Mouse (Mus musculus) forebrain, postnatal 0 days (tissue): ENCODE measurements at regions not wholly inside any gene's neighbourhood (a gene's known extent, or its start where the extent isn't known, plus 50 kb on each side); places are given as distances from the start of the nearest gene placed in this dataset.
"Not testable (repeated sequence)": the region's sequence is repeated elsewhere in the genome, so short reads cannot be mapped to it uniquely, and the experiment has no call there.

Source experiments
- ATAC-seq: fragments of 200-750 bp; cut with Nextera tagmentation; 2 replicates; pipeline ENCODE4 v1.8.0; 2017; ENCODE audit warnings: mild to moderate bottlenecking, moderate library complexity
- DNase-seq: peaks from one replicate; pipeline ENCODE4 v3.0.0-alpha.2; 2015
- H3K27ac ChIP-seq: fragments of 300-500 bp; sonication (generic); 2 replicates; pipeline ENCODE4 v1.5.1; 2014; ENCODE audit warnings: low read depth, mild to moderate bottlenecking, antibody characterized with exemption, low read length, moderate library complexity, mixed read lengths
- H3K27me3 ChIP-seq: fragments of 300-500 bp; sonication (generic); 2 replicates; pipeline ENCODE4 v1.6.1; 2014; ENCODE audit warnings: mild to moderate bottlenecking, low read length, mixed read lengths; ENCODE audit not compliant: insufficient read depth
- H3K36me3 ChIP-seq: fragments of 300-500 bp; sonication (generic); 2 replicates; pipeline ENCODE4 v1.6.1; 2014; ENCODE audit warnings: mild to moderate bottlenecking, moderate library complexity; ENCODE audit not compliant: insufficient read depth
- H3K4me1 ChIP-seq: fragments of 300-500 bp; sonication (generic); 2 replicates; pipeline ENCODE4 v1.6.1; 2014; ENCODE audit warnings: antibody characterized with exemption; ENCODE audit not compliant: insufficient read depth
- H3K4me2 ChIP-seq: fragments of 300-500 bp; sonication (generic); 2 replicates; pipeline ENCODE4 v1.6.1; 2014; ENCODE audit warnings: low read depth, mild to moderate bottlenecking, moderate library complexity
- H3K4me3 ChIP-seq: fragments of 300-500 bp; sonication (generic); 2 replicates; pipeline ENCODE4 v1.5.1; 2014; ENCODE audit warnings: low read depth, low read length, mixed read lengths
- H3K9ac ChIP-seq: fragments of 300-500 bp; sonication (generic); 2 replicates; pipeline ENCODE4 v1.6.1; 2014; ENCODE audit warnings: mild to moderate bottlenecking
- H3K9me3 ChIP-seq: fragments of 300-500 bp; sonication (generic); 2 replicates; pipeline ENCODE4 v1.6.1; 2016; ENCODE audit warnings: low read length
- CTCF ChIP-seq: sonication (generic); IDR thresholded peaks from 2 replicates; pipeline ENCODE4 v1.5.1; 2016; ENCODE audit warnings: antibody characterized with exemption, control low read depth, low read depth
- WGBS: fragments of 180-500 bp; shearing (Covaris S2); extraction: QIAGEN DNeasy Blood & Tissue Kit; methylation state at CpG from one replicate; pipeline ENCODE4 v1.1.7; 2014; 5-methylcytosine and 5-hydroxymethylcytosine counted together

DNA sequence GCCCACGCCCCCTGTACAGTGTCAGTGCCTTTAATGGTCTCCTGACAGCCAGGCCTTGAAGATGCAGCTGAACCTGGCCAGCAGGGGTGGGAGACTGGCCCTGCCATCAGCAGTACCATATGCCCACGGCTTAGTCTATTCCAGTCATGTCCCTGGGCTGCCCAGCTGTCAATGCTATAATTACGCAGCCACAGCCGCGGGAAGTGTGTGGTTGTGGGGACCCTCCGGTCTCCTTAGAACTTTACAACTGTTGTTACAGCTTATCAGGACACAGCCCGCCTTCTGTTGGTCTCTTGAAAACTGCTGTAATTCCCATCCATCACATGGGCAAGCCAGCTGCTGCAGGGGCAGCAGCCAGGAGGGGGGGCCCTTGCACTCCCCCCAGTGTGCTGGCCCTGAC, 375.1 kb upstream of the Zfp507 start:
- no peak overlapping the region for H3K27ac ChIP-seq
- ATAC-seq (no peak), DNase-seq (no peak)
- H3K4me2 ChIP-seq: no peak overlapping the region
- H3K27me3 ChIP-seq: no peaks in the 10 kb centered on the region
- no peak overlapping the region for H3K9ac ChIP-seq
- H3K36me3 ChIP-seq: no peaks in the 10 kb centered on the region
- no peak for TF ChIP-seq CTCF
- WGBS: 72% methylated on average over 7 of the region's 7 CpGs
- H3K4me1 ChIP-seq: no peaks in the 10 kb centered on the region
- no peaks in the 10 kb centered on the region for H3K9me3 ChIP-seq
- H3K4me3 ChIP-seq: no peak overlapping the region

DNA sequence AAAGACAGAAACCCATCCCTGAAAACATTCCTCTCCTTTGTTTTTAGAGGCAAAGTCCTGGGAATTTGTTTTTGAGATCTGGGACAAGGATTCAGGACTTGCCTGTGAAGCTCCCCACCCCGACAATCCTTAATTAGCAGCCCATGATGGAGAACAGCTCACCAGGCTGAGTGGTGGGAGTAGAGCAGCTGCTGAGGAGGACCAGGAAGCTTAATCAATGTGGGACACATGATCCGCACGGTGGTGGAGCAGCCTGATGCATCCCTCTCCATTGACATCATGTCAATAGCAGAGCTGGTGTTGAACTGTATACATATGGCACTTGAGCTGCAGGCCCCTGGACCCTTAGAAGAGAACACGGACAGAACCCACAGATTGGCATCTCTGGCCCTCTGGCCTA, 372.5 kb upstream of the Zfp507 start:
- Histone ChIP-seq H3K4me3 (no peak overlapping the region), H3K4me2 (no peak overlapping the region), H3K27ac (no peak overlapping the region), H3K36me3 (no peaks in the 10 kb centered on the region), H3K27me3 (no peaks in the 10 kb centered on the region), H3K4me1 (no peaks in the 10 kb centered on the region), H3K9ac (no peak overlapping the region), H3K9me3 (no peaks in the 10 kb centered on the region)
- no peak for DNase-seq
- 87% methylated on average over 4 of the region's 4 CpGs for WGBS
- no peak for TF ChIP-seq CTCF
- no peak for ATAC-seq

DNA sequence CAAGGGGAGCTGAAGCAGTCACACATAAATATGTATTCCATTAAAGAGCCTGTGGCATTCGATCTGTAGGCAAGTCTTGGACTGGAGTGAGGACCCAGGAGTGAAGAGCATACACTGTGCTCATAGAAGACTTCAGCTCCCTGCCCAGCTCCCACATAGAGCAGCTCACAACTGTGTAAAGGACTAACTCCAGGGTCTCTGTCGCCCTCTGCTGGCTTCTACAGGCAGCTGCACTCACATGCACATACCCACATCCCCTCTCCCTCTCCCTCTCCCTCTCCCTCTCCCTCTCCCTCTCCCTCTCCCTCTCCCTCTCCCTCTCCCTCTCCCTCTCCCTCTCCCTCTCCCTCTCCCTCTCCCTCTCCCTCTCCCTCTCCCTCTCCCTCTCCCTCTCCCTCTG, 369.7 kb upstream of the Zfp507 start:
- not testable (repeated sequence) for H3K4me2 ChIP-seq, DNase-seq, H3K9me3 ChIP-seq, H3K36me3 ChIP-seq, H3K4me3 ChIP-seq, H3K9ac ChIP-seq, H3K4me1 ChIP-seq, ATAC-seq, H3K27me3 ChIP-seq, H3K27ac ChIP-seq
- WGBS: 64% methylated on average over 2 of the region's 2 CpGs

DNA sequence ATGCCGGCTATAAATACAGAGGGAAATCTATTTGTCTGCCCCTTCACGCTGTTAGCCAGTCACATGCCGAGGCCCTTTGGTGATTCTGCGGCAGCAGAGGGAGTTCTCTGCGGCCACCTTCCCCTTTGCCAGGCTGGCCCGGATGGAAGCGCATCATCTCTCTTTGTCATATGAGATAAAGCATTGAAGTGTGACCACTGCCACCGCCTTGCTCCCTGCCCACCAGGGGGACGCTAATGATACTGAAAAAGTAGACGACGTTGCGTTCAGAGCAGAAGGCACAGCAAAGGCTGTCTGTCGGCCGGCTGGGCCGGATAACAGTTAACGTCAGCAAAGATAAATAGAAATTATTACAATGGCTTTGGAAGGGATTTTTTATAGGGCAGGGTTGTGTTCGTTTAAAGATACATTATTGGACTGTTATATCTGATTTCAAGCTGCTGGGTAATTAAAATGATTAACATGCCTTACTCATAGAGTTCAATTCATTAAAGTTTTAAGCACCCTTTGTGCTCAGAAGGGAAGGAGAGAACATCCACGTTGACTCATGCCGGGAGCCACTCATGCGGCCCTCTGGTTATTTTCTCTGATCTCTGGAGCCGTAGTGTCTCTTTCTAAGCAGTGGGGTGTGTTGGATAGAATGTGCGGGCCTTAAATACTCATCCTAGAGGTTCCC, 354.6 kb upstream of the Zfp507 start:
- Histone ChIP-seq H3K36me3 (no peaks in the 10 kb centered on the region), H3K4me2 (no peak overlapping the region), H3K4me1 (no peaks in the 10 kb centered on the region), H3K9ac (no peak overlapping the region), H3K27ac (no peak overlapping the region), H3K27me3 (no peaks in the 10 kb centered on the region), H3K4me3 (no peak overlapping the region), H3K9me3 (no peaks in the 10 kb centered on the region)
- WGBS: 46% methylated on average over 22 of the region's 22 CpGs
- DNase-seq: no peak
- no peak for ATAC-seq
- no peak for TF ChIP-seq CTCF

DNA sequence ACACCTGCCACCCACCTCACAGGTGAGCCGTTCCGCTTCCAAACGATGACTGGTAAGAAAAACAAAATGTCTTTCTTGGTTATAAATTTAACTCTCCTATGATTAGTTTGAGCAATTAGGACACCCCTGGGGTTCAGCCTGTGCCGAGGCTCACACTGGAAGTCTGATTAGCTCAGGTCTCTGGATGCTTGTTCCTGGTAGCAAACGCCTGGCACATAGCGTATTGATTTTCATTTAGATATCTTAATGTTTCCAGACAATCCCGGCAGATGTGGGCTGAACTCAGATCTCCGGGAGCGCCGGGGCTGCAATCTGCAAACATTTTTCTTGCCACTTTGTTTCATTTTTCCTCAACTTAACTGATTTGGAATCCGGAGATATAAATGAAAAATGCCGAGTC, 353.8 kb upstream of the Zfp507 start:
- Histone ChIP-seq H3K9me3 (no peaks in the 10 kb centered on the region), H3K4me3 (no peak overlapping the region), H3K9ac (no peak overlapping the region), H3K27me3 (no peaks in the 10 kb centered on the region), H3K27ac (no peak overlapping the region), H3K4me2 (no peak overlapping the region), H3K4me1 (no peaks in the 10 kb centered on the region), H3K36me3 (no peaks in the 10 kb centered on the region)
- ATAC-seq: no peak
- WGBS: 82% methylated on average over 12 of the region's 12 CpGs
- no peak for TF ChIP-seq CTCF
- no peak for DNase-seq

DNA sequence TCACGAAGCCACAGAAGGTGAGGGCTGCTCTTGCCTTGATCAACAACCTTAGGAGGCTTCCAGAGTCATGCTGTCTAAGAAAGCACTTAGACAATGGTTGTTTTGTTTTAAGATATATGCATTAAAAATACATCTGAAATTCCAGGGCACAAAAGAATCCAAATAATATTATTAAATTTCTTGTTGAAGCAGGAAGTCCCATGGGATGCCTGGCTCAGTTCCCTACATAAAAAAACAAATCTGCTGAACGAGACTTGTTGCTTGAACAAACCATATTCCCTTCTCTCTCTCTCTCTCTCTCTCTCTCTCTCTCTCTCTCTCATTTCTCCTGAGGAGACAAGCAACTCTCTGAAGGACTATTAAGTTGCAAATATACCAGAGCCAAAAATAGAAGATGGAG, 352.8 kb upstream of the Zfp507 start:
- no peak for TF ChIP-seq CTCF
- Histone ChIP-seq H3K4me2 (no peak overlapping the region), H3K27me3 (no peaks in the 10 kb centered on the region), H3K9me3 (no peaks in the 10 kb centered on the region), H3K4me3 (no peak overlapping the region), H3K9ac (no peak overlapping the region), H3K36me3 (no peaks in the 10 kb centered on the region), H3K4me1 (no peaks in the 10 kb centered on the region), H3K27ac (no peak overlapping the region)
- ATAC-seq (no peak), DNase-seq (no peak)
- WGBS: 67% methylated on average over 2 of the region's 2 CpGs

DNA sequence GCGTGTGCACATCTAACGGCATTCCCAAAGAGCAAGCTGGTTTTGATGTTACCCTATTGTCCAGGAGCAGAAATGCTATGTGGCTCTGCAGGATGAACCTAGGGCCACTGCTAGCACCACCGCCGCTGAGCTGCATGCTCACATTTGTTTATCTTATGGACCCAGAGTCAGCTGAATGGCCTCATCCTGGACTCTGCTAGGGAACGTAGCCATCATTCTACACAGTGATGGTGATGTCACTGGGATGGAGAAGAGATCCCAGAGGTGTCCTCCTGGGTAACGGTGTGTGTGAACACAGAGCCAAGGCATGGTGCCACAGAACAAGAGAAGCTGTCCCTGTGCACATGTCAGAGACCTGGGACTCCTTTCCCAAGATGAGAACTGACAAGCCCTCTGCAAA, 352.4 kb upstream of the Zfp507 start:
- Histone ChIP-seq H3K27ac (no peak overlapping the region), H3K4me1 (no peaks in the 10 kb centered on the region), H3K9ac (no peak overlapping the region), H3K36me3 (no peaks in the 10 kb centered on the region), H3K4me3 (no peak overlapping the region), H3K27me3 (no peaks in the 10 kb centered on the region), H3K9me3 (no peaks in the 10 kb centered on the region), H3K4me2 (no peak overlapping the region)
- DNase-seq: no peak
- TF ChIP-seq CTCF: no peak
- WGBS: 75% methylated on average over 6 of the region's 6 CpGs
- no peak for ATAC-seq
